In genomic region chr6:37496866-37497265, GRCm38 (mm10) we compare ENCODE assay signal across 25 mouse cellular contexts. TPM values are rescaled to one million over a fixed set of nuclear protein-coding genes. Genes with fewer than 3 reads are reported as not detected.
DNase-seq lines count a peak whose midpoint lies in the region; ATAC-seq and TF ChIP-seq lines count a peak whose summit lies in the region.
"Had no signal": no experiment of that assay in that cellular context is flagged by ENCODE, and none has a peak within 500 bp of the region (broad histone marks: within the 10 kb centered on the region; RNA-seq: fewer than 3 reads in every experiment).

No protein-coding gene starts in this region.

- 0 out of 2 replicates have a peak, but pooled peaks cover 4% of the 10 kb centered on the region for H3K9me3 ChIP-seq in forebrain, postnatal 0 days (ENCODE audit: low read length)
- 0 out of 2 replicates have a peak, but pooled peaks cover 9% of the 10 kb centered on the region for H3K9me3 ChIP-seq in forebrain, embryonic 15.5 days
- H3K9me3 ChIP-seq in kidney, postnatal 0 days (replicated peaks; ENCODE audit: low read length) = no peaks in the 10 kb centered on the region
- H3K9me3 ChIP-seq in midbrain, embryonic 14.5 days (ENCODE audit: control insufficient read depth, low read length) = peaks cover 8% of the 10 kb centered on the region
- 0 out of 2 replicates have a peak, but pooled peaks cover 3% of the 10 kb centered on the region for H3K9me3 ChIP-seq in midbrain, embryonic 15.5 days

- no peaks in the 10 kb centered on the region for H3K27me3 ChIP-seq in forebrain, postnatal 0 days (ENCODE audit: insufficient read depth, low read length)
- H3K27me3 ChIP-seq in forebrain, embryonic 15.5 days = no peaks in the 10 kb centered on the region
- no peaks in the 10 kb centered on the region for H3K27me3 ChIP-seq in kidney, postnatal 0 days (ENCODE audit: insufficient read depth, low read length)
- no peaks in the 10 kb centered on the region for H3K27me3 ChIP-seq in midbrain, embryonic 14.5 days (ENCODE audit: control insufficient read depth, insufficient read depth, low read length)
- H3K27me3 ChIP-seq in midbrain, embryonic 15.5 days (replicated peaks) = no peaks in the 10 kb centered on the region
- H3K27me3 ChIP-seq in splenic B cell, adult 2 months (ENCODE audit: control insufficient read depth, insufficient read depth, low read length, poor library complexity, severe bottlenecking) = no peaks in the 10 kb centered on the region
- H3K27me3 ChIP-seq: forebrain, embryonic 13.5 days; limb, embryonic 13.5 days; neural tube, embryonic 13.5 days had no signal

- no peaks in the 10 kb centered on the region for H3K4me1 ChIP-seq in forebrain, postnatal 0 days (ENCODE audit: insufficient read depth)
- no peaks in the 10 kb centered on the region for H3K4me1 ChIP-seq in forebrain, embryonic 15.5 days
- H3K4me1 ChIP-seq in kidney, postnatal 0 days (replicated peaks; ENCODE audit: insufficient read depth, low read length) = no peaks in the 10 kb centered on the region
- H3K4me1 ChIP-seq in midbrain, embryonic 14.5 days (ENCODE audit: control insufficient read depth, insufficient read depth, low read length) = no peaks in the 10 kb centered on the region
- no peaks in the 10 kb centered on the region for H3K4me1 ChIP-seq in midbrain, embryonic 15.5 days
- H3K4me1 ChIP-seq: forebrain, embryonic 13.5 days; heart, embryonic 10.5 days; limb, embryonic 13.5 days; neural tube, embryonic 13.5 days had no signal

- no peak for DNase-seq in forebrain, postnatal 0 days
- no peak for DNase-seq in kidney, postnatal 0 days (ENCODE audit: low spot score)
- DNase-seq in kidney, postnatal 10 days = no peak
- DNase-seq in midbrain, embryonic 14.5 days = peak; percentile 53
- DNase-seq in splenic B cell, adult 2 months (ENCODE audit: low read depth, low spot score) = peak; percentile 8
- DNase-seq in gastrocnemius, adult 8-10 months (ENCODE audit: low spot score in 2 of 2) = no peak
- DNase-seq: cerebellum, adult 9-11 months; heart, postnatal 10 days; kidney, postnatal 4 days; thymus, adult 18-20 months had no signal

- peak; percentile 35 for TF ChIP-seq CTCF in forebrain, postnatal 0 days (IDR thresholded peaks at IDR 0.05; ENCODE audit: low read depth)
- peak; percentile 47; the same call in 1 of the 2 replicates for TF ChIP-seq CTCF in kidney, postnatal 0 days (IDR thresholded peaks at IDR 0.05; ENCODE audit: low read depth)

- ATAC-seq in forebrain, postnatal 0 days = no peak
- no peak for ATAC-seq in forebrain, embryonic 15.5 days (replicated peaks)
- no peak for ATAC-seq in kidney, postnatal 0 days (replicated peaks; ENCODE audit: low FRiP score, low read depth)
- no peak for ATAC-seq in midbrain, embryonic 14.5 days (ENCODE audit: low FRiP score, low TSS enrichment)
- ATAC-seq in midbrain, embryonic 15.5 days (replicated peaks) = no peak
- ATAC-seq: forebrain, embryonic 13.5 days had no signal

- no peak overlapping the region for H3K27ac ChIP-seq in forebrain, postnatal 0 days (ENCODE audit: low read depth, low read length)
- H3K27ac ChIP-seq in forebrain, embryonic 15.5 days (replicated peaks) = no peak overlapping the region
- no peak overlapping the region for H3K27ac ChIP-seq in kidney, postnatal 0 days
- no peak overlapping the region for H3K27ac ChIP-seq in midbrain, embryonic 14.5 days (replicated peaks; ENCODE audit: low read depth, low read length)
- H3K27ac ChIP-seq in midbrain, embryonic 15.5 days = no peak overlapping the region
- H3K27ac ChIP-seq: forebrain, embryonic 13.5 days; heart, embryonic 10.5 days; limb, embryonic 13.5 days; neural tube, embryonic 13.5 days had no signal

- H3K4me3 ChIP-seq in forebrain, postnatal 0 days (ENCODE audit: low read depth, low read length) = no peak overlapping the region
- no peak overlapping the region for H3K4me3 ChIP-seq in forebrain, embryonic 15.5 days
- no peak overlapping the region for H3K4me3 ChIP-seq in kidney, postnatal 0 days (replicated peaks; ENCODE audit: low read depth, low read length)
- no peak overlapping the region for H3K4me3 ChIP-seq in midbrain, embryonic 14.5 days (replicated peaks; ENCODE audit: low read depth, low read length)
- no peak overlapping the region for H3K4me3 ChIP-seq in midbrain, embryonic 15.5 days
- H3K4me3 ChIP-seq: forebrain, embryonic 13.5 days; heart, embryonic 10.5 days; limb, embryonic 13.5 days; megakaryocyte, embryonic 14.5 days; neural tube, embryonic 13.5 days had no signal

- whole genome bisulfite sequencing in forebrain, postnatal 0 days = 87% methylated on average over 1 of the region's 1 CpGs
- WGBS in forebrain, embryonic 15.5 days = 98% methylated on average over 1 of the region's 1 CpGs
- 82% methylated on average over 1 of the region's 1 CpGs for WGBS in kidney, postnatal 0 days
- WGBS in midbrain, embryonic 14.5 days = 93% methylated on average over 1 of the region's 1 CpGs
- 91% methylated on average over 1 of the region's 1 CpGs for WGBS in midbrain, embryonic 15.5 days

- no peaks in the 10 kb centered on the region for H3K36me3 ChIP-seq in forebrain, postnatal 0 days (ENCODE audit: insufficient read depth)
- no peaks in the 10 kb centered on the region for H3K36me3 ChIP-seq in forebrain, embryonic 15.5 days
- no peaks in the 10 kb centered on the region for H3K36me3 ChIP-seq in kidney, postnatal 0 days (ENCODE audit: insufficient read depth, low read length)
- no peaks in the 10 kb centered on the region for H3K36me3 ChIP-seq in midbrain, embryonic 14.5 days (ENCODE audit: control insufficient read depth, insufficient read depth, low read length)
- H3K36me3 ChIP-seq in midbrain, embryonic 15.5 days (replicated peaks) = no peaks in the 10 kb centered on the region
- no peaks in the 10 kb centered on the region for H3K36me3 ChIP-seq in splenic B cell, adult 2 months (ENCODE audit: control insufficient read depth, insufficient read depth, low read length, poor library complexity, severe bottlenecking)
- H3K36me3 ChIP-seq: heart, embryonic 10.5 days; limb, embryonic 13.5 days; neural tube, embryonic 13.5 days had no signal

- H3K9ac ChIP-seq in forebrain, postnatal 0 days = no peak overlapping the region
- no peak overlapping the region for H3K9ac ChIP-seq in forebrain, embryonic 15.5 days (replicated peaks)
- H3K9ac ChIP-seq in kidney, postnatal 0 days (ENCODE audit: low read depth, low read length) = no peak overlapping the region
- H3K9ac ChIP-seq in midbrain, embryonic 14.5 days (replicated peaks; ENCODE audit: low read length) = no peak overlapping the region
- H3K9ac ChIP-seq in midbrain, embryonic 15.5 days = no peak overlapping the region
- H3K9ac ChIP-seq: forebrain, embryonic 13.5 days; limb, embryonic 13.5 days; neural tube, embryonic 13.5 days had no signal

- no peak overlapping the region for H3K4me2 ChIP-seq in forebrain, postnatal 0 days (ENCODE audit: low read depth)
- H3K4me2 ChIP-seq in forebrain, embryonic 15.5 days (replicated peaks) = no peak overlapping the region
- no peak overlapping the region for H3K4me2 ChIP-seq in kidney, postnatal 0 days (ENCODE audit: low read length)
- H3K4me2 ChIP-seq in midbrain, embryonic 14.5 days (ENCODE audit: low read length) = no peak overlapping the region
- H3K4me2 ChIP-seq in midbrain, embryonic 15.5 days = no peak overlapping the region
- H3K4me2 ChIP-seq: forebrain, embryonic 13.5 days; limb, embryonic 13.5 days; neural tube, embryonic 13.5 days had no signal

RNA-seq across cellular contexts. Expression of gene Akr1d1, which starts 33.1 kb away (rescaled TPM):
- not detected in 2 replicates for total RNA-seq in forebrain, postnatal 0 days (2014; rRNA removed)
- polyA plus RNA-seq in forebrain, postnatal 0 days (2015; fragmentation: Nextera tagmentation; extraction: Ambion mirVana) = not detected in 2 replicates
- not detected in 2 replicates for polyA plus RNA-seq in forebrain, embryonic 15.5 days (2015; fragmentation: Nextera tagmentation; extraction: Ambion mirVana)
- polyA plus RNA-seq in kidney, postnatal 0 days (2015; fragmentation: Nextera tagmentation; extraction: Ambion mirVana) = 1.6 TPM in 2 replicates
- not detected in 2 replicates for polyA plus RNA-seq in midbrain, embryonic 14.5 days (2014; fragmentation: Nextera tagmentation; extraction: Ambion mirVana)
- polyA plus RNA-seq in midbrain, embryonic 15.5 days (2015; fragmentation: Nextera tagmentation; extraction: Ambion mirVana) = not detected in 2 replicates
- total RNA-seq in gastrocnemius, adult 8-10 months (2022) = under 1 TPM in 1 of 4 experiments, not detected in 3; 0.82 TPM
- total RNA-seq: heart, postnatal 10 days; layer of hippocampus, postnatal 14 days; left cerebral cortex, postnatal 14 days had no signal
- polyA plus RNA-seq: cortical plate, adult 2 months; embryonic facial prominence, embryonic 11.5 days; forebrain, embryonic 13.5 days; heart, embryonic 10.5 days; hindbrain, embryonic 11.5 days; limb, embryonic 13.5 days; neural tube, embryonic 13.5 days; small intestine, adult 2 months; stomach, embryonic 14.5 days; urinary bladder, adult 2 months had no signal

RNA-seq across cellular contexts. Expression of gene Creb3l2, which starts 54.9 kb away (rescaled TPM):
- 3.2 and 5.0 TPM in 2 replicates for total RNA-seq in forebrain, postnatal 0 days (2014; rRNA removed)
- 1.3 and 2.0 TPM in 2 replicates for polyA plus RNA-seq in forebrain, postnatal 0 days (2015; fragmentation: Nextera tagmentation; extraction: Ambion mirVana)
- polyA plus RNA-seq in forebrain, embryonic 15.5 days (2015; fragmentation: Nextera tagmentation; extraction: Ambion mirVana) = 2.7 and 2.9 TPM in 2 replicates
- polyA plus RNA-seq in kidney, postnatal 0 days (2015; fragmentation: Nextera tagmentation; extraction: Ambion mirVana) = 20.8 and 23.3 TPM in 2 replicates
- polyA plus RNA-seq in midbrain, embryonic 14.5 days (2014; fragmentation: Nextera tagmentation; extraction: Ambion mirVana) = 1.6 and 3.2 TPM in 2 replicates
- polyA plus RNA-seq in midbrain, embryonic 15.5 days (2015; fragmentation: Nextera tagmentation; extraction: Ambion mirVana) = 3.2 and 3.3 TPM in 2 replicates
- 10 to 100 TPM in 3 of 4 experiments, 1 to 10 TPM in 1; 10.0 to 13.7 (median 11.1) TPM for total RNA-seq in gastrocnemius, adult 8-10 months (2022)

Comparison
In these comparisons a context has a peak if more than half of its experiments do, and no peak if none do; other contexts are left out.
1. DNase-seq: peak in midbrain, embryonic 14.5 days (single experiment) and splenic B cell, adult 2 months (single experiment); none in forebrain, postnatal 0 days (single experiment), kidney, postnatal 0 days (single experiment), kidney, postnatal 10 days (single experiment) and gastrocnemius, adult 8-10 months (0 of 2).